In genomic region chr1:68674667-68675066, GRCm38 (mm10) we compare ENCODE assay signal across 36 mouse cellular contexts.
"Had no signal": no experiment of that assay in that cellular context is flagged by ENCODE, and none has a peak within 500 bp of the region (broad histone marks: within the 10 kb centered on the region; RNA-seq: fewer than 3 reads in every experiment).

No protein-coding gene starts in this region.

- ATAC-seq: hindbrain, embryonic 16.5 days; hindbrain, postnatal 0 days; inflammation-experienced regulatory T-cells, adult 6 months; intestine, embryonic 15.5 days; intestine, embryonic 16.5 days; intestine, postnatal 0 days had no signal

- H3K4me1 ChIP-seq: heart, embryonic 10.5 days; heart, embryonic 12.5 days; heart, embryonic 13.5 days; heart, embryonic 15.5 days; hindbrain, embryonic 10.5 days; hindbrain, embryonic 12.5 days; hindbrain, embryonic 13.5 days; hindbrain, embryonic 15.5 days; intestine, embryonic 15.5 days; kidney, embryonic 15.5 days had no signal

- H3K27ac ChIP-seq: heart, adult 2 months; heart, embryonic 10.5 days; heart, embryonic 13.5 days; heart, embryonic 15.5 days; hindbrain, embryonic 10.5 days; hindbrain, embryonic 12.5 days; hindbrain, embryonic 13.5 days; hindbrain, embryonic 14.5 days; hindbrain, embryonic 15.5 days; hindbrain, postnatal 0 days; intestine, embryonic 15.5 days; kidney, embryonic 15.5 days; kidney, postnatal 0 days; layer of hippocampus, adult 2 months had no signal

- H3K9me3 ChIP-seq: heart, embryonic 10.5 days; heart, embryonic 12.5 days; heart, embryonic 13.5 days; heart, embryonic 15.5 days; hindbrain, embryonic 10.5 days; hindbrain, embryonic 12.5 days; hindbrain, embryonic 13.5 days; hindbrain, embryonic 15.5 days; intestine, embryonic 15.5 days; kidney, embryonic 15.5 days had no signal

- H3K9ac ChIP-seq: heart, embryonic 12.5 days; heart, embryonic 13.5 days; heart, embryonic 15.5 days; hindbrain, embryonic 12.5 days; hindbrain, embryonic 13.5 days; hindbrain, embryonic 14.5 days; hindbrain, embryonic 15.5 days; intestine, embryonic 15.5 days; kidney, embryonic 15.5 days had no signal

- H3K27me3 ChIP-seq: heart, embryonic 12.5 days; heart, embryonic 13.5 days; heart, embryonic 15.5 days; hindbrain, embryonic 12.5 days; hindbrain, embryonic 13.5 days; hindbrain, embryonic 15.5 days; intestine, embryonic 15.5 days; kidney, embryonic 15.5 days had no signal

- DNase-seq: heart, adult 18-20 months; heart, adult 2 months; heart, postnatal 10 days; heart, postnatal 14 days; heart, postnatal 36 days; heart, postnatal 4 days; kidney, adult 11 months; kidney, adult 18-20 months; kidney, adult 2 months; kidney, adult 8-10 months; kidney, adult 9 months; kidney, postnatal 10 days; kidney, postnatal 14 days; kidney, postnatal 25 days; kidney, postnatal 36 days; kidney, postnatal 4 days; layer of hippocampus, adult 9-11 months had no signal

- H3K4me3 ChIP-seq: heart, adult 2 months; heart, embryonic 10.5 days; heart, embryonic 12.5 days; heart, embryonic 13.5 days; heart, embryonic 15.5 days; hindbrain, embryonic 10.5 days; hindbrain, embryonic 12.5 days; hindbrain, embryonic 13.5 days; hindbrain, embryonic 15.5 days; intestine, embryonic 15.5 days; kidney, embryonic 15.5 days; layer of hippocampus, adult 2 months had no signal

- H3K36me3 ChIP-seq: heart, embryonic 10.5 days; heart, embryonic 12.5 days; heart, embryonic 13.5 days; heart, embryonic 15.5 days; hindbrain, embryonic 10.5 days; hindbrain, embryonic 12.5 days; hindbrain, embryonic 13.5 days; hindbrain, embryonic 15.5 days; intestine, embryonic 15.5 days; kidney, embryonic 15.5 days had no signal

- H3K4me2 ChIP-seq: heart, embryonic 11.5 days; heart, embryonic 12.5 days; heart, embryonic 13.5 days; heart, embryonic 15.5 days; hindbrain, embryonic 12.5 days; hindbrain, embryonic 13.5 days; hindbrain, embryonic 14.5 days; hindbrain, embryonic 15.5 days; intestine, embryonic 15.5 days; kidney, embryonic 15.5 days had no signal
